Mouse (Mus musculus): ENCODE data around the gene Fam206a.

- TF ChIP-seq CTCF (IDR thresholded peaks at IDR 0.05; ENCODE audit: control insufficient read depth, insufficient read depth, low read length) (no peak), POLR2A (IDR thresholded peaks at IDR 0.05; ENCODE audit: borderline replicate concordance, control insufficient read depth, low read depth, low read length) (no peak)
These were observed 17.9 kb downstream of the Fam206a start for GRCm38 (mm10) chr4:56820017-56820550.
